Mouse (Mus musculus): ENCODE measurements around the gene Srsf7. TPM values are rescaled to one million over a fixed set of nuclear protein-coding genes. Genes with fewer than 3 reads are reported as not detected.

Gene Srsf7
- total and polyA plus RNA-seq, 2 experiments from 2014 or later: 86.2 to 154 TPM

GRCm38 (mm10) chr17:80175386-80175739 lies 31.7 kb downstream of the Srsf7 start:
- 76% methylated on average over 4 of the region's 4 CpGs for WGBS
- no peak overlapping the region for H3K4me3 ChIP-seq (ENCODE audit: low read depth, low read length)

DNA sequence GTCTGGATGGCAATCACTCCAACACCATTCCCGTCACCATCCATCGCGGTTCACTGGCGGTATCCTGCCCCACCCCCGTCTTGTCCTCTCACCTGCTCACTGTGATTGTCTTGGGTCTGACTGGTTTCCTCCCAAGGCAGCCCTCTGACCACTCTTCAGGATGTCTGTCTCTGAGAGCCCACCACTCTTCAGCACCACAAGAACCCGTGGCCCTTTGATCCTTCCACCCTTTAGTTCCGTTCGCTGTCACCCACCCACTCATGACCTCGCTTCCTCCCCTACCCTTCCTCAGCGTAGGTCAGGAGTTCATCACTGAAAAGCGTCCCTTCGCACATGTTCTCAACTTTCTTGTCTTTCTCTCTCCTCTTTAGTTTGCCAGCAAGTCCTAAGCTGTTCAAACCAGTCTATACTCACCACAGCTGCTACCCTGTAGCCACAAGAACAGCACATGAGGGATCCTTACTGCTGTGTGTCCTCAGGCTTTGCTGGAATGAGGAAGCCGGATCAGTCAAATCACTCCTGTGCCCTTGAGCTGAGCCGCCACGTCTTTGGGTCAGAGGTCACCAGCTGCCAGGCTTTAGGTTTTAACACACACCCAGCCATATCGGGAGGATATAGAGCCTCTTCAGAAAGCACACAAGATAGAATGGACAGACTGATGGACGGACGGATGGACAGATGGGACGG lies 32.3 kb downstream of the Srsf7 start:
- no peak overlapping the region for H3K27ac ChIP-seq (ENCODE audit: low read depth)
- no peaks in the 10 kb centered on the region for H3K36me3 ChIP-seq (replicated peaks; ENCODE audit: control insufficient read depth, insufficient read depth, low read length)
- no peaks in the 10 kb centered on the region for H3K27me3 ChIP-seq (ENCODE audit: control insufficient read depth, insufficient read depth, low read length)
- no peak overlapping the region for H3K9ac ChIP-seq (replicated peaks; ENCODE audit: low read depth, low read length)
- DNase-seq (ENCODE audit: low spot score): no peak
- no peaks in the 10 kb centered on the region for H3K9me3 ChIP-seq (replicated peaks; ENCODE audit: control insufficient read depth, low read length)
- no peaks in the 10 kb centered on the region for H3K4me1 ChIP-seq (ENCODE audit: control insufficient read depth, insufficient read depth)
- WGBS: 67% methylated on average over 19 of the region's 19 CpGs
- H3K4me3 ChIP-seq (ENCODE audit: low read depth, low read length): no peak overlapping the region
- TF ChIP-seq CTCF (IDR thresholded peaks at IDR 0.05; ENCODE audit: low read depth): no peak
- TF ChIP-seq EP300 (IDR thresholded peaks at IDR 0.05; ENCODE audit: low read depth): no peak
- H3K4me2 ChIP-seq (ENCODE audit: low read depth, low read length): no peak overlapping the region
- ATAC-seq (ENCODE audit: insufficient read depth, low read depth): no peak

More at GRCm38 (mm10) chr17:80175386-80175739, 31.7 kb downstream of the Srsf7 start:
- no peak overlapping the region for H3K4me2 ChIP-seq (ENCODE audit: low read depth, low read length)
- H3K36me3 ChIP-seq (replicated peaks; ENCODE audit: control insufficient read depth, insufficient read depth, low read length): no peaks in the 10 kb centered on the region
- no peaks in the 10 kb centered on the region for H3K9me3 ChIP-seq (replicated peaks; ENCODE audit: control insufficient read depth, low read length)
- no peaks in the 10 kb centered on the region for H3K27me3 ChIP-seq (ENCODE audit: control insufficient read depth, insufficient read depth, low read length)
- no peak overlapping the region for H3K27ac ChIP-seq (ENCODE audit: low read depth)
- ATAC-seq (ENCODE audit: insufficient read depth, low read depth) (no peak), DNase-seq (ENCODE audit: low spot score) (no peak)
- H3K4me1 ChIP-seq (ENCODE audit: control insufficient read depth, insufficient read depth): no peaks in the 10 kb centered on the region
- H3K9ac ChIP-seq (replicated peaks; ENCODE audit: low read depth, low read length): no peak overlapping the region
- no peak for TF ChIP-seq CTCF (IDR thresholded peaks at IDR 0.05; ENCODE audit: low read depth)
- no peak for TF ChIP-seq EP300 (IDR thresholded peaks at IDR 0.05; ENCODE audit: low read depth)

DNA sequence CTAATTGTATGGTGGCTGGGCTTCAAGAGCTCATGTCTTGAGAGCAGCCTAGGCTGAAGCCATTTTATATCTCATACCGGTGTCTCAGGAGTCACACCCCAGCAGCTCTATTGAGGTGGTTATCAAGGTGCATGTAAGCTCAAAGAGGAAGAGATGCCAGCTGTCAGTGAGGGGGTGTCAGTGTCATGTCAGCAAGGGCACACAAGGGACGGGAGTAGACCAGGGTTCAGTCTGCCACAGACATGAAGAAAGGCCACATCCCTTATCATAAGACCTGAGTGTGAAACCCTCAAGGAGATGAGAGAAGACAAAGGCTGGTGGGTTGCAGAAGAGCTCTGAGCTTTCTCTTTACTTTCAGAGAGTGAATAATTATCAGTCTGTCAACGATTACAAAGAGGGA lies 33.0 kb downstream of the Srsf7 start:
- ATAC-seq (ENCODE audit: insufficient read depth, low read depth): no peak
- no peak overlapping the region for H3K4me3 ChIP-seq (ENCODE audit: low read depth, low read length)

DNA sequence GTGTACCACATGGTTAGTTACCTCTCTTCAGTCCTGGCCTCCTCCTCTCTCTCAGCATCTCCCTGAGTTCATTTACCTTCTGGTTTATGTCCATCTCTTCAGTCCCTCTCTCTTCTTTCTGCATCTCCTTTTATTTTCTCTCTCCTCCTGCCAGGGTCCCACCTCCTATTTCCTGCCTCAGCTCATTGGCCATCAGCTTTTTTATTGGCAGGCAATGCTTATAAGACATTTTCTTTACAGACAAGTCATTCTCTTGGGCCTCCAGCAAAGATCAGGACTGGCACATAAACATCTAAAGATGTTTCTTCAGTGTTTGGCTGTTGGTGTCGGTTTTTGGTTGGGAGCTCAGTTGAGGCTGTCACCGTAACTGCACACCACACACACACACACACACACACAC lies 33.4 kb downstream of the Srsf7 start:
- H3K4me3 ChIP-seq (ENCODE audit: low read depth, low read length): no peak overlapping the region
- no peaks in the 10 kb centered on the region for H3K9me3 ChIP-seq (replicated peaks; ENCODE audit: control insufficient read depth, low read length)
- H3K4me1 ChIP-seq (ENCODE audit: control insufficient read depth, insufficient read depth): no peaks in the 10 kb centered on the region
- H3K9ac ChIP-seq (replicated peaks; ENCODE audit: low read depth, low read length): no peak overlapping the region
- TF ChIP-seq EP300 (IDR thresholded peaks at IDR 0.05; ENCODE audit: low read depth) (no peak), CTCF (IDR thresholded peaks at IDR 0.05; ENCODE audit: low read depth) (no peak)
- ATAC-seq (ENCODE audit: insufficient read depth, low read depth) (no peak), DNase-seq (ENCODE audit: low spot score) (no peak)
- no peak overlapping the region for H3K4me2 ChIP-seq (ENCODE audit: low read depth, low read length)
- no peaks in the 10 kb centered on the region for H3K36me3 ChIP-seq (replicated peaks; ENCODE audit: control insufficient read depth, insufficient read depth, low read length)
- H3K27ac ChIP-seq (ENCODE audit: low read depth): no peak overlapping the region
- H3K27me3 ChIP-seq (ENCODE audit: control insufficient read depth, insufficient read depth, low read length): no peaks in the 10 kb centered on the region
- 83% methylated on average over 2 of the region's 2 CpGs for WGBS

More for the DNA sequence above, 33.0 kb downstream of the Srsf7 start:
- Histone ChIP-seq H3K9ac (replicated peaks; ENCODE audit: low read depth, low read length) (no peak overlapping the region), H3K4me1 (ENCODE audit: control insufficient read depth, insufficient read depth) (no peaks in the 10 kb centered on the region), H3K9me3 (replicated peaks; ENCODE audit: control insufficient read depth, low read length) (no peaks in the 10 kb centered on the region), H3K36me3 (replicated peaks; ENCODE audit: control insufficient read depth, insufficient read depth, low read length) (no peaks in the 10 kb centered on the region), H3K4me2 (ENCODE audit: low read depth, low read length) (no peak overlapping the region), H3K27me3 (ENCODE audit: control insufficient read depth, insufficient read depth, low read length) (no peaks in the 10 kb centered on the region), H3K27ac (ENCODE audit: low read depth) (no peak overlapping the region)
- TF ChIP-seq CTCF (IDR thresholded peaks at IDR 0.05; ENCODE audit: low read depth) (no peak), EP300 (IDR thresholded peaks at IDR 0.05; ENCODE audit: low read depth) (no peak)
- WGBS: 51% methylated on average over 3 of the region's 3 CpGs
- no peak for DNase-seq (ENCODE audit: low spot score)

DNA sequence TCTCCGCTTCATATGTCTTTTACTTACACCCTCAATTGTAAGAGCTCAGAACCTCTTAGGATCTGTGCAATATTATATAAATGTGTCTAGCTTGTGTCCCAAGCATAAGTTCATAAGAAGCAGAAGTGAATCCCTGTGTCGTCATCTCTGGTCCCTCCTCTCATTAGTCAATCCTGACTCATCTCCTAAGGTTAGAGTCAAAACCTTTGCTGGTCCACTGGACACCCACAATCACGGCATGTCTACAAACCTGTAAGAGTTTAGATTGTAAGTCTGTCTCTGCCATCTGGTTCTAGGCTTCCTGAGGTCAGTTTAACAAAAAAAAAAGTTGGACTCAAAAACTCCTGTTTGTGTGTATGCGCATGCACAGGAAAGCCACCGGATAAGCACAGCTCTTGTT lies 34.3 kb downstream of the Srsf7 start:
- Histone ChIP-seq H3K36me3 (replicated peaks; ENCODE audit: control insufficient read depth, insufficient read depth, low read length) (no peaks in the 10 kb centered on the region), H3K4me1 (ENCODE audit: control insufficient read depth, insufficient read depth) (no peaks in the 10 kb centered on the region; the same call in 1 of the 2 replicates), H3K4me2 (ENCODE audit: low read depth, low read length) (no peak overlapping the region), H3K9ac (replicated peaks; ENCODE audit: low read depth, low read length) (no peak overlapping the region), H3K27ac (ENCODE audit: low read depth) (no peak overlapping the region), H3K9me3 (replicated peaks; ENCODE audit: control insufficient read depth, low read length) (no peaks in the 10 kb centered on the region), H3K27me3 (ENCODE audit: control insufficient read depth, insufficient read depth, low read length) (no peaks in the 10 kb centered on the region), H3K4me3 (ENCODE audit: low read depth, low read length) (no peak overlapping the region)
- ATAC-seq (ENCODE audit: insufficient read depth, low read depth) (no peak), DNase-seq (ENCODE audit: low spot score) (no peak)
- WGBS: 66% methylated on average over 5 of the region's 5 CpGs
- TF ChIP-seq CTCF (IDR thresholded peaks at IDR 0.05; ENCODE audit: low read depth): no peak
- no peak for TF ChIP-seq EP300 (IDR thresholded peaks at IDR 0.05; ENCODE audit: low read depth)

DNA sequence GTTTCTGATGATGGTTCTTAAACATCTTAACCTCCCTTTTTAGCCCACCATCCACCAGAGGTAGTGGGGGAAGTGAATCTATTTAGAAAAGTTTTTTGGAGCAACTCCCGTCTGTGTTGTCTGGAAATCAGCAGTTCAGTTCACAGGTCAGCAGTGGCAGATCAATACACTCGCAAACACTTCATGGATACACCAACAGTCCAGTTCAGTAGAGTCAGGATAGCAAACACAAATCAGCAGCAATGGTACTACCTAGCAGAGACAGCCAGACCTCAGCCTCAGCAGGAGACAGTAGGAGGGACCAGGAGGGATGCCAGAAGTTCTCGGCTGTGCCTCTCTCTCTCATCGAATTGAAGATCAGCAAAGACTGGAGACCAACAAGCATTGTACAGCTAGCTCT lies 35.2 kb downstream of the Srsf7 start:
- no peaks in the 10 kb centered on the region for H3K9me3 ChIP-seq (replicated peaks; ENCODE audit: control insufficient read depth, low read length)

More for the DNA sequence above, 35.2 kb downstream of the Srsf7 start:
- no peak for DNase-seq (ENCODE audit: low spot score)
- Histone ChIP-seq H3K4me1 (ENCODE audit: control insufficient read depth, insufficient read depth) (no peaks in the 10 kb centered on the region; the same call in 1 of the 2 replicates), H3K27ac (ENCODE audit: low read depth) (no peak overlapping the region), H3K36me3 (replicated peaks; ENCODE audit: control insufficient read depth, insufficient read depth, low read length) (no peaks in the 10 kb centered on the region), H3K27me3 (ENCODE audit: control insufficient read depth, insufficient read depth, low read length) (no peaks in the 10 kb centered on the region), H3K4me2 (ENCODE audit: low read depth, low read length) (no peak overlapping the region), H3K4me3 (ENCODE audit: low read depth, low read length) (no peak overlapping the region), H3K9ac (replicated peaks; ENCODE audit: low read depth, low read length) (no peak overlapping the region)
- no peak for ATAC-seq (ENCODE audit: insufficient read depth, low read depth)
- TF ChIP-seq EP300 (IDR thresholded peaks at IDR 0.05; ENCODE audit: low read depth) (no peak), CTCF (IDR thresholded peaks at IDR 0.05; ENCODE audit: low read depth) (no peak)
- 82% methylated on average over 4 of the region's 4 CpGs for WGBS

Measured in heart, postnatal 0 days (tissue).